Mouse (Mus musculus) small intestine, adult 2 months (tissue): Measurements from ENCODE around the gene Iqce.

Experiments used
- CTCF ChIP-seq: fragments of 200-500 bp; IDR thresholded peaks from 2 replicates; pipeline ENCODE4 v1.5.1; 2012; ENCODE audit warnings: low read depth, mild to moderate bottlenecking, control low read depth, inconsistent platforms, low read length, moderate library complexity, mixed read lengths; ENCODE audit not compliant: insufficient replicate concordance, insufficient read length; ENCODE audit errors: extremely low read depth
- POLR2A ChIP-seq: fragments of 200-500 bp; IDR thresholded peaks from 2 replicates; pipeline ENCODE4 v1.6.1; 2012; ENCODE audit warnings: low read depth, mild to moderate bottlenecking, control low read depth, inconsistent platforms, low read length, moderate library complexity

DNA sequence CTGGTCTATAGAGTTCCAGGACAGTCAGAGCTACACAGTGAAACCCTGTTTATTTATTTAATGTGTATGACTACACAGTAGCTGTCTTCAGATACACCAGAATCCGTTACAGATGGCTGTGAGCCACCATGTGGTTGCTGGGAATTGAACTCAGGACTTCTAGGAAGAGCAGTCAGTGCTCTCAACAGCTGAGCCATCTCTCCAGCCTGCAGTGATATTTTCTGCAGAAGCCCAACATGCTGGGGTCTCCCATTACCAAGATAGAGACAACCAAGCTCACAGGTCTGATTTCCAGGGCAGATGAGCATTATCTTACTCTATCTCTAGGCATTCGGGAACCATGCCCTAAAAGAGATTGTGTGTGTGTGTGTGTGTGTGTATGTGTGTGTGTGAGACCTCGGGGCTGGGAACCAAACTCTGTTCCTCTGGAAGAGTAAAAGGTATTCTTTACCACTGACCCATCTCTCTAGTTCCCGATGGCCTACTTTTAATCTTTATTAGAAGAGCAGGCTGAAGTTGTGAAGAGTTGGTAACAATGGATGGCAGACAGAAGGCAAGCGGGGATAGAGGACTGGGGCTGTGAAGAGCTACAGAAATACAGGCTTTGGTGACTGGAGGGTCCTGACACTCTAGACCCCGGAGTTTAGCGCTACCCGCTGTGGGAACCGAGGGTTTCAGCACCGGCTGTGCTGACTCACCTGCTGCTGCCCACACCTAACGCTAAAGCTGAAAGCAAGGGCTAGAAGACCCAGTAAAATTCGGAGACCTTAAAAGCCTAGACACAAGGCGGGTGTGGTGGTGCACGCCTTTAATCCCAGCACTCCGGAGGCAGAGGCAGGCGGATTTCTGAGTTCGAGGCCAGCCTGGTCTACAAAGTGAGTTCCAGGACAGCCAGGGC lies 1.6 kb upstream of the Iqce start:
- TF ChIP-seq POLR2A (no peak), CTCF (no peak)
